Mouse (Mus musculus) small intestine, adult 10 weeks (tissue): ENCODE results near the gene Kif4. TPM values are rescaled to one million over a fixed set of nuclear protein-coding genes. Genes with fewer than 3 reads are reported as not detected.

Experiments used
- polyA plus RNA-seq: library from polyadenylated mRNA; stranded (reverse); fragments of 350-450 nt; fragmentation: Illumina TruSeq; extraction: RNeasy Lipid Tissue Mini Kit (QIAGEN cat#74804); gene quantifications from one replicate; pipeline ENCODE4 v1.2.3, GENCODE M21; 2014; ENCODE audit warnings: low replicate concordance

Gene Kif4
- polyA plus RNA-seq: 5.5 TPM

DNA sequence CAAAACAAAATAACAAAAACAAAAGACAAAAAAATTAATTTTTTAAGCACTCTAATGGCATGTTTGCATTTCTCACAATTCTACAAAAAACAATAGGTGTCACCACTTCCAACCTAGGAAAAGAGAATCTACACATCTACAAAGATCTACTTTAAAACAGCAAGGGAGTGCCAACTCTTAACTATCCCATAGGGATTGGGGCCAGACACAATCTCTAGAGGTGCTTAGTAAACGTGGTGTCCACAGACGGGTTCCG lies at the start of gene Kif4:
Gene Kif4, plus strand, starts transcription at position 192 of the 256 bp plus-strand sequence.

DNA sequence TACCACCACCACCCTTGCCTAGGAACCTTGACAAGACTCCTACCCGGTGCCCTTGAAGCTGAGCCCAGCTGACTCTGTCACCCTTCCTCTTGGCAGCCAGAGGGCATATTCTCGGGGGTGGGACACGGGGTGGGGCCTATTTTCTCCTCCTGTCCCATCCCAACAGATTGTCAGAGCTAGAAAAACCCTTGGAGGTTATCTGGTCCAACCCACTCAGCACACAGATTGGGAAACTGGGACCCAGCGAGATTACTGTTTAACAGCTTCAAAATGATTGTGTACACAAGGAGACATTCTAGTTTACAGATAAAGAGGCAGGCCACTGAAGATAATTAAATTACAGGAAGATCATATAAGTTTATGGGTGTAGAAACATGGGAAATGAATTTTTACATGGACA lies 30.7 kb upstream of the Kif4 start, which contains the start of gene P2ry4:
Gene P2ry4, minus strand, starts transcription at position 79 of the 400 bp plus-strand sequence.

DNA sequence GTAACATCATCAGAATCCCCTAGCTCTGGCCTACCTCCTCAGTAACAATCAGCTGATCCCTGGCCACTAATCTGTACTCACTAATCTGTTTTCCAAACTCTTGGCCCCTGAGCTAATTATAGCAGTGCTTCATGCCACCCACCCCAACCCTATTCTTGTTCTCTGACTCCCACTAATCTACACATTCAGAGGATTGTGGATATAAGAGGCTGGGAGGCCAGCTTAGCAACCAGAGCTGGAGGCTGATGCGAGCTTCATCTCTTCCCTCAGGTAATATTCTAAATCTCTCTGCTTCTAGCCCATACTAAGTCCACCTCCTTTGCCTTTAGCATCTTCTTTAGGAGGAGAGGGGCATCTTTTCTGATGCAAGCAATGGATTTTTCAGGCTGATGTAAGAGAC lies 20.2 kb upstream of the Kif4 start, which contains the start of gene Arr3:
Gene Arr3, plus strand, starts transcription at position 184 of the 400 bp plus-strand sequence.

DNA sequence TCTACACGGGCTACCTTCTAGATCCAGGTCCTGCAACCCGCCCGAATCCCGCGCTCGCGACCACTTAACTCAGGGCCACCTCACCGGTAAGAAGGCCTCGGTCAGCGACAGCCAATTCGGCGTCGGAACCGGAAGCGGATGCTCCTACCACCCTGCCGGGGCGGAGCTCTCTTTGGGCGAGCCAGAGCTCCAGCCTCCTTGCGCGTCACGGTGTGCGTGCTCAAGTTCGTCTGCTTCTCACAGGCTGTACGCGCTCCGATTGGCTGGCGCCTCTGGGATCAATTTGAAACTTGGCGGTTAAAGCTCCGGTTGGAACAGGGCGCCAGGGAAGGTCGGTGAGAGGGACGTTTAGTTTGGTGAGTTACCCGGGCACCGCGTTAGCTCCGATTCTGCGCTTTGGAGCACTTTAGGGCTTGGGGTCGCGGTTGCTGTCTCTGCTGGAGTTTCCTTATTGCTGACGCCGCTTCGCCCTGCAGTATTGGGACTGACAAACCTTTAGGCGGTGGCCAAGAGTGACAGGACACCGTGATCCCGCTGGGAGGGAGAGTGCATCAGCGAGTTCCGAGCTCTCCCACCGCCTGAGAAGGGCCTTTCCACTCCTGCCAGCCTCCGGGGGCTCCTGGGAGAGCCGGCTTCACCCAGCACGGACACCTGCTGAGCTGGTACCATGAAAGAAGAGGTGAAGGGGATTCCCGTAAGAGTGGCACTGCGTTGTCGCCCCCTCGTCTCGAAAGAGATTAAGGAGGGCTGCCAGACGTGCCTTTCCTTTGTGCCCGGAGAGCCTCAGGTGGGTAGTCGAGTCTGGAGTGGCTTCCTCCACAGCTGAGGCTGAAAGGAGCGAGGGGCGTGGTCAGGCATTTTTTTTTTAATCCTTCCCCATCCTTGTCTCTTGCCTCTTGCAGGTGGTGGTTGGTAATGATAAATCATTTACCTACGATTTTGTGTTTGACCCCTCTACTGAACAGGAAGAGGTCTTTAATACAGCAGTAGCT lies 561 bp downstream of the Kif4 start, which contains the start of gene Pdzd11:
Gene Pdzd11, minus strand, starts transcription at position 767 of the 992 bp plus-strand sequence.

GRCm38 (mm10) chrX:100729665-100730188 lies 104.2 kb downstream of the Kif4 start, which contains the start of gene Gdpd2:
TSS of gene Gdpd2 (plus strand) at chrX:100729873.

DNA sequence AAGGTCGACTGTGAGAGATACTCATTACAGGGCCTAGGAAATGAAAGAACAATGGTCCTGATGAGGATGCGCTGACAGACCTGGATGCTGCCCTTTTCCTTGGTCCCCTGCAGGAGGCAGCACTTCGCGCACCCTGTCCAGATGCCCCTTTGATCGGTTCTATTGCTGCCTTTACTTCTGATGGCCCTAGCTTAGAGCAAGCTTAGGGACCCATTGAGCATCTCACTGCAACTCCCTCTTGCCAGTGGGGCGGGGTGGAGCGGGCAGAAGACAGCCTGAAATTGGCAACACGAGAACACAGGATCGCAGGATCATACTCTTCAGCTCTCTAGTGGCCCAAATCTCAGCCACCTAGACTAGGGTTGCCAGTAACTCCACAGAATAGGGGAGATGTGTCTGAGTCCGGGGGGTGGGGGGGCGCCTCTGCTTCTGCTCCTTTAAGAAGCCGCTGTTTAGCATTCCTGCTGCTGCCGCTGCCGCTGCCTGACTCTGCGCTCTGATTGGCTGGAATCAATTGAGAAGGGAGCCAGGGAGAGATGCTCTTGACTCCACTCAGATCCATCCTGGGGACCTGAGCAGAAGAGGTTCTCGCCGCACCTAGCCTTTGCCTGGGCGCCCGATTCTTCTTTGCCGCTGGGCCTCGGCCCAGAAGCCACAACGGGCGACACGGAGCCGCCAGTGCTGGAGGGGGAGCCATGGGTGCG lies 141.8 kb downstream of the Kif4 start, which contains the start of gene Dlg3:
Gene Dlg3, plus strand, starts transcription at position 542 of the 704 bp plus-strand sequence.

Other genes starting within 250 kb of the Kif4 start
- gene Otud6a, start 196.7 kb upstream of the Kif4 start, polyA plus RNA-seq: not detected
- 0.26 TPM for gene Awat2, start 183.0 kb upstream of the Kif4 start, polyA plus RNA-seq
- gene Igbp1, start 131.4 kb upstream of the Kif4 start, polyA plus RNA-seq: 72.3 TPM
- gene Dgat2l6, start 100.9 kb upstream of the Kif4 start, polyA plus RNA-seq: not detected
- not detected for gene Awat1, start 53.5 kb upstream of the Kif4 start, polyA plus RNA-seq
- gene P2ry4, start 30.9 kb upstream of the Kif4 start, polyA plus RNA-seq: 0.22 TPM
- not detected for gene Arr3, start 20.2 kb upstream of the Kif4 start, polyA plus RNA-seq
- 78.3 TPM for gene Pdzd11, start 831 bp downstream of the Kif4 start, polyA plus RNA-seq
- 104 TPM for gene Gdpd2, start 104.1 kb downstream of the Kif4 start, polyA plus RNA-seq
- 57.5 TPM for gene Dlg3, start 142.0 kb downstream of the Kif4 start, polyA plus RNA-seq